Mouse (Mus musculus) neural tube, embryonic 11.5 days (tissue): ENCODE results near the gene Slc34a1. TPM values are rescaled to one million over a fixed set of nuclear protein-coding genes. Genes with fewer than 3 reads are reported as not detected.
A peak's percentile ranks its signal among the peaks of the same experiment; 100 is the strongest.

Source experiments
- ATAC-seq: fragments of 200-750 bp; cut with Nextera tagmentation; 2 replicates; pipeline ENCODE4 v1.8.0; 2017; ENCODE audit warnings: moderate number of reproducible peaks, mild to moderate bottlenecking, moderate TSS enrichment, moderate library complexity; ENCODE audit not compliant: insufficient read depth, low FRiP score, low TSS enrichment
- DNase-seq: peaks from one replicate; pipeline ENCODE4 v3.0.0-alpha.2; 2015; ENCODE audit warnings: low spot score
- H3K27ac ChIP-seq: fragments of 300-500 bp; sonication (generic); 2 replicates; pipeline ENCODE4 v1.5.1; 2014; ENCODE audit warnings: low read depth, mild to moderate bottlenecking, low read length
- H3K27me3 ChIP-seq: fragments of 300-500 bp; sonication (generic); 2 replicates; pipeline ENCODE4 v1.6.1; 2014; ENCODE audit warnings: mild to moderate bottlenecking, low read length, mixed read lengths; ENCODE audit not compliant: control insufficient read depth, insufficient read depth
- H3K36me3 ChIP-seq: fragments of 300-500 bp; sonication (generic); 2 replicates; pipeline ENCODE4 v1.6.1; 2014; ENCODE audit warnings: mild to moderate bottlenecking, low read length, moderate library complexity, mixed read lengths; ENCODE audit not compliant: control insufficient read depth, insufficient read depth
- H3K4me1 ChIP-seq: fragments of 300-500 bp; sonication (generic); 2 replicates; pipeline ENCODE4 v1.6.1; 2014; ENCODE audit warnings: low read length, mixed read lengths; ENCODE audit not compliant: control insufficient read depth, insufficient read depth
- H3K4me2 ChIP-seq: fragments of 300-500 bp; sonication (generic); 2 replicates; pipeline ENCODE4 v1.6.1; 2014; ENCODE audit warnings: low read depth, mild to moderate bottlenecking, moderate library complexity
- H3K4me3 ChIP-seq: fragments of 300-500 bp; sonication (generic); 2 replicates; pipeline ENCODE4 v1.5.1; 2014; ENCODE audit warnings: low read depth, low read length
- H3K9ac ChIP-seq: fragments of 300-500 bp; sonication (generic); 2 replicates; pipeline ENCODE4 v1.6.1; 2014; ENCODE audit warnings: mild to moderate bottlenecking, low read length
- H3K9me3 ChIP-seq: fragments of 300-500 bp; sonication (generic); 2 replicates; pipeline ENCODE4 v1.6.1; 2016; ENCODE audit warnings: low read length; ENCODE audit not compliant: control insufficient read depth
- WGBS: fragments of 180-500 bp; shearing (Covaris S2); extraction: QIAGEN DNeasy Blood & Tissue Kit; methylation state at CpG from one replicate; pipeline ENCODE4 v1.1.7; 2014; 5-methylcytosine and 5-hydroxymethylcytosine counted together
- polyA plus RNA-seq: library from polyadenylated mRNA; unstranded; fragments of >200 nt; fragmentation: Nextera tagmentation; extraction: Ambion mirVana; gene quantifications from 2 replicates; pipeline ENCODE4 v1.2.1, GENCODE M21; 2014

Gene Slc34a1
- polyA plus RNA-seq, 1 experiment from 2014 or later: 0.13 TPM

GRCm38 (mm10) chr13:55411826-55412225 is 13.8 kb downstream of the Slc34a1 start:
- Histone ChIP-seq H3K36me3 (no peaks in the 10 kb centered on the region), H3K4me1 (no peaks in the 10 kb centered on the region), H3K4me3 (no peak overlapping the region), H3K9ac (no peak overlapping the region), H3K27ac (no peak overlapping the region), H3K27me3 (0 out of 2 replicates have a peak, but pooled peaks cover 2% of the 10 kb centered on the region), H3K9me3 (no peaks in the 10 kb centered on the region), H3K4me2 (no peak overlapping the region)
- ATAC-seq (no peak), DNase-seq (no peak)
- 74% methylated on average over 7 of the region's 7 CpGs for WGBS

GRCm38 (mm10) chr13:55412643-55413307 is 14.8 kb downstream of the Slc34a1 start:
- no peak overlapping the region for H3K4me2 ChIP-seq
- H3K27me3 ChIP-seq: peaks cover 5% of the 10 kb centered on the region; the same call in 1 of the 2 replicates
- no peaks in the 10 kb centered on the region for H3K4me1 ChIP-seq
- ATAC-seq (no peak), DNase-seq (no peak)
- no peak overlapping the region for H3K27ac ChIP-seq
- H3K36me3 ChIP-seq: no peaks in the 10 kb centered on the region
- H3K9ac ChIP-seq: no peak overlapping the region
- H3K9me3 ChIP-seq: no peaks in the 10 kb centered on the region
- WGBS: 86% methylated on average over 13 of the region's 13 CpGs
- H3K4me3 ChIP-seq: no peak overlapping the region

- Histone ChIP-seq H3K4me1 (no peaks in the 10 kb centered on the region), H3K4me3 (no peak overlapping the region), H3K27ac (no peak overlapping the region), H3K27me3 (peaks cover 8% of the 10 kb centered on the region; the same call in 1 of the 2 replicates), H3K9me3 (no peaks in the 10 kb centered on the region), H3K36me3 (no peaks in the 10 kb centered on the region), H3K9ac (no peak overlapping the region), H3K4me2 (no peak overlapping the region)
- WGBS: 80% methylated on average over 12 of the region's 12 CpGs
- DNase-seq: no peak
- no peak for ATAC-seq
Measured at GRCm38 (mm10) chr13:55413333-55413732, 15.3 kb downstream of the Slc34a1 start.

DNA sequence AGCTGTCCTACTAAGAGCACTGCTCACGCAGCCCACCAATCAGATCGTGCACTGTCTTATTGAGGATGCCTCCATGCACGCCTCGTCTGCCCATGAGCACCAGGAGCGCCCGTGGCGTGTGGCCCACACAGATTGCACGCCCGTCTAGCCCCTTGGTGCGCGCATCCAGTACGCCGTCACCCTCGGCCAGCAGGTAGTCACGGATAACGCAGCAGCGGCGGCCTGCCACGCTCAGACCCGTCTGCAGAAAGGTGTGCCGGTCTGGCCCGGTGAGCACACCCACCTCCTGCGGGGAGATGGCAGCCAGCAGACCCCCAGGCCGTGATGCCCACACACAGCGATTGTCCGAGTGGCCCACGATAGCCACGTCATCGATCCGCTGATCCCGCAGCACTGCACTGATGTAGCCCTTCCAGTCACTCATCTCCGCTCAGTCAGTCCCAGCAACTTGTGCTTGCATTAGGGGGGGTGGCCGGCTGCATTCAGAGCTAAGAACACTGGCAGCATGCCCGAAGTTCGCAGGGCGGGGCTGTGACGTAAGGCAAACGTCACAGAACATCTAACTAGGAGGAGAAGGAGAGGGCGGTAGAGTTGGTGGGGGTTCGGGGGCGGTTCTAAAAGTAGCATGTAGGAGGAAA is 16.9 kb downstream of the Slc34a1 start, which contains the start of gene Pfn3:
Pfn3 (minus strand) TSS at position 490 of the 638 bp plus-strand sequence.
- Histone ChIP-seq H3K4me1 (no peaks in the 10 kb centered on the region), H3K4me2 (peak within 1 kb of the TSS; percentile 61), H3K27ac (no peak within 1 kb of the TSS), H3K4me3 (peak within 1 kb of the TSS; percentile 34), H3K9me3 (no peaks in the 10 kb centered on the region), H3K9ac (peak within 1 kb of the TSS; percentile 48), H3K36me3 (no peaks in the 10 kb centered on the region), H3K27me3 (peaks cover 20% of the 10 kb centered on the region)
- WGBS: 9% methylated on average over 41 of the region's 41 CpGs
- peak; percentile 50; the same call in 1 of the 2 replicates for ATAC-seq
- peak; percentile 76 for DNase-seq

DNA sequence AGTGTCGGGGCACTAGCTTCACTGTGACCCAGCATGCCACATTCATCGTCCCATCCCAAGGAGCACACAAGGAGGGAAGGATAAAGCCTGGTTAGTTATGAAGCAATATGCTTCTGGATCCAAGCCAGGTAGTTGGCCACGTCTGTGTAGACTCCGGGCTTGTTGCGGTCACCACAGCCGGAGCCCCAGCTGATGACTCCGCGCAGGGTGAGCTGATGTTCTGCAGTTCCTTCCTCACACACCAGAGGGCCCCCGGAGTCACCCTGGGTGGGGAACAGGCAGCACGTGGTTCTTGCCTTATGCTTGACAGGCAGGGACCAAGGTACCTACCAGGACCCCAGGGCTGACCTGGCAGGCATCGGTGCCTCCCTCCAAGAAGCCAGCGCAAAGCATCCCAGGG is 20.0 kb downstream of the Slc34a1 start:
- Histone ChIP-seq H3K4me2 (no peak overlapping the region), H3K27me3 (peaks cover 41% of the 10 kb centered on the region), H3K4me3 (no peak overlapping the region), H3K36me3 (no peaks in the 10 kb centered on the region), H3K27ac (no peak overlapping the region), H3K9me3 (no peaks in the 10 kb centered on the region), H3K4me1 (0 out of 2 replicates have a peak, but pooled peaks cover 3% of the 10 kb centered on the region), H3K9ac (no peak overlapping the region)
- 10% methylated on average over 12 of the region's 12 CpGs for WGBS
- peak; percentile 88 for DNase-seq
- ATAC-seq: peak; percentile 48; the same call in 1 of the 2 replicates

- H3K4me3 ChIP-seq: no peak overlapping the region
- H3K9me3 ChIP-seq: no peaks in the 10 kb centered on the region
- no peak overlapping the region for H3K4me2 ChIP-seq
- ATAC-seq (no peak), DNase-seq (no peak)
- WGBS: 84% methylated on average over 5 of the region's 5 CpGs
- H3K27me3 ChIP-seq: peaks cover 41% of the 10 kb centered on the region
- no peak overlapping the region for H3K27ac ChIP-seq
- H3K9ac ChIP-seq: no peak overlapping the region
- H3K4me1 ChIP-seq: 0 out of 2 replicates have a peak, but pooled peaks cover 3% of the 10 kb centered on the region
- no peaks in the 10 kb centered on the region for H3K36me3 ChIP-seq
Measured at GRCm38 (mm10) chr13:55419142-55419541, 21.2 kb downstream of the Slc34a1 start.

GRCm38 (mm10) chr13:55420018-55420932 is 22.3 kb downstream of the Slc34a1 start:
- Histone ChIP-seq H3K4me2 (no peak overlapping the region), H3K27me3 (peaks cover 39% of the 10 kb centered on the region), H3K9me3 (no peaks in the 10 kb centered on the region), H3K27ac (no peak overlapping the region), H3K9ac (no peak overlapping the region), H3K36me3 (no peaks in the 10 kb centered on the region), H3K4me3 (no peak overlapping the region), H3K4me1 (0 out of 2 replicates have a peak, but pooled peaks cover 3% of the 10 kb centered on the region)
- DNase-seq (no peak), ATAC-seq (no peak)
- 30% methylated on average over 51 of the region's 51 CpGs for WGBS
